Mouse (Mus musculus) G1E (cell line): ENCODE data around the gene Wdr24.

Experiments used
- CTCF ChIP-seq: IDR thresholded peaks from 2 replicates; pipeline ENCODE4 v1.5.1; 2012; ENCODE audit warnings: low read depth, low read length, inconsistent platforms, mixed read lengths
- GATA1 ChIP-seq: IDR thresholded peaks from 2 replicates; pipeline ENCODE4 v1.6.1; 2012; ENCODE audit warnings: borderline replicate concordance, low read length, inconsistent platforms, mixed read lengths
- GATA2 ChIP-seq: IDR thresholded peaks from 2 replicates; pipeline ENCODE4 v1.6.1; 2012; ENCODE audit warnings: low read depth, low read length, inconsistent platforms, borderline replicate concordance
- TAL1 ChIP-seq: conservative IDR thresholded peaks from 2 replicates; pipeline ENCODE4 v1.6.1; 2012; ENCODE audit warnings: low read depth, low read length, inconsistent platforms, mixed read lengths

- no peak for TF ChIP-seq CTCF
- no peak for TF ChIP-seq TAL1
- TF ChIP-seq GATA1, result no peak
- TF ChIP-seq GATA2, result no peak
Observed at GRCm38 (mm10) chr17:25842509-25842908, 19.1 kb downstream of the Wdr24 start.
